Mouse (Mus musculus) MEL (cell line): ENCODE measurements around the gene Acvr1b. TPM values are rescaled to one million over a fixed set of nuclear protein-coding genes. Genes with fewer than 3 reads are reported as not detected.
A peak's percentile ranks its signal among the peaks of the same experiment; 100 is the strongest.

Experiments
- DNase-seq: peaks from one replicate; pipeline ENCODE4 v3.0.0; 2011; ENCODE audit warnings: low read depth, low spot score
- H3K27ac ChIP-seq: 2 replicates; pipeline ENCODE4 v1.5.1; 2012; ENCODE audit warnings: low read depth, mild to moderate bottlenecking, control low read depth, low read length, moderate library complexity; ENCODE audit not compliant: control insufficient read depth
- H3K27me3 ChIP-seq, 2 experiments: fragments of 150-350 bp in 1 of 2; sonication (generic) in 1 of 2; 2 replicates each; pipeline ENCODE4 v1.6.1; 2012; ENCODE audit warnings: low read length in 2 of 2, mild to moderate bottlenecking in 2 of 2, improper control_type of control experiment in 1 of 2, moderate library complexity in 1 of 2; ENCODE audit not compliant: insufficient read depth in 2 of 2, control insufficient read depth in 1 of 2
- H3K36me3 ChIP-seq, 2 experiments: 2 replicates each; pipeline ENCODE4 v1.6.1; 2012 to 2014; ENCODE audit warnings: low read length in 2 of 2, improper control_type of control experiment in 1 of 2, inconsistent platforms in 1 of 2, mild to moderate bottlenecking in 1 of 2; ENCODE audit not compliant: insufficient read depth in 2 of 2, control insufficient read depth in 1 of 2
- H3K4me1 ChIP-seq, 2 experiments: fragments of 150-350 bp in 1 of 2; sonication (generic) in 1 of 2; 2 replicates each; pipeline ENCODE4 v1.6.1; 2012; ENCODE audit warnings: low read length in 2 of 2, improper control_type of control experiment in 1 of 2, mild to moderate bottlenecking in 1 of 2; ENCODE audit not compliant: insufficient read depth in 2 of 2, control insufficient read depth in 1 of 2
- H3K4me3 ChIP-seq, 2 experiments: fragments of 150-350 bp in 1 of 2; sonication (generic) in 1 of 2; 2 replicates each; pipeline ENCODE4 v1.5.1; 2012; ENCODE audit warnings: low read depth in 2 of 2, low read length in 2 of 2, mild to moderate bottlenecking in 2 of 2, moderate library complexity in 2 of 2, control low read depth in 1 of 2, improper control_type of control experiment in 1 of 2; ENCODE audit not compliant: control insufficient read depth in 1 of 2, insufficient read depth in 1 of 2
- H3K79me2 ChIP-seq: 2 replicates; pipeline ENCODE4 v1.6.1; 2012; ENCODE audit warnings: mild to moderate bottlenecking, low read length, moderate library complexity; ENCODE audit not compliant: control insufficient read depth, poor library complexity, insufficient read depth
- H3K9ac ChIP-seq: 2 replicates; pipeline ENCODE4 v1.6.1; 2012; ENCODE audit warnings: low read depth, mild to moderate bottlenecking, control low read depth, low read length, moderate library complexity; ENCODE audit not compliant: control insufficient read depth, poor library complexity, severe bottlenecking
- H3K9me3 ChIP-seq: fragments of 150-350 bp; sonication (generic); replicated peaks from 2 replicates; pipeline ENCODE4 v1.6.1; 2012; ENCODE audit warnings: mild to moderate bottlenecking, low read length, improper control_type of control experiment, moderate library complexity; ENCODE audit not compliant: insufficient read depth
- BHLHE40 ChIP-seq: IDR thresholded peaks from 2 replicates; pipeline ENCODE4 v1.6.1; 2012; ENCODE audit warnings: low read depth, mild to moderate bottlenecking, inconsistent platforms, low read length, improper control_type of control experiment, borderline replicate concordance
- CHD1 ChIP-seq: IDR thresholded peaks from 2 replicates; pipeline ENCODE4 v1.6.1; 2012; ENCODE audit warnings: low read depth, mild to moderate bottlenecking, inconsistent platforms, low read length, improper control_type of control experiment
- CHD2 ChIP-seq: IDR thresholded peaks from 2 replicates; pipeline ENCODE4 v1.6.1; 2011; ENCODE audit warnings: low read length, improper control_type of control experiment
- CTCF ChIP-seq, 3 experiments: IDR thresholded peaks in 2 of 3; conservative IDR thresholded peaks in 1 of 3; 2 replicates each; pipeline ENCODE4 v1.5.1; 2011 to 2012; ENCODE audit warnings: low read length in 3 of 3, low read depth in 2 of 3, mild to moderate bottlenecking in 2 of 3, improper control_type of control experiment in 1 of 3, inconsistent platforms in 1 of 3, mixed read lengths in 1 of 3, moderate library complexity in 1 of 3; ENCODE audit not compliant: control insufficient read depth in 1 of 3, insufficient read depth in 1 of 3, poor library complexity in 1 of 3, severe bottlenecking in 1 of 3
- E2F4 ChIP-seq: IDR thresholded peaks from 2 replicates; pipeline ENCODE4 v1.6.1; 2011; ENCODE audit warnings: low read depth, low read length, improper control_type of control experiment, borderline replicate concordance
- ELF1 ChIP-seq: IDR thresholded peaks from 2 replicates; pipeline ENCODE4 v1.6.1; 2014; ENCODE audit warnings: low read depth, mild to moderate bottlenecking, inconsistent platforms, low read length, improper control_type of control experiment, moderate library complexity
- EP300 ChIP-seq, 2 experiments: IDR thresholded peaks; 2 replicates each; pipeline ENCODE4 v1.6.1; 2011; ENCODE audit warnings: improper control_type of control experiment in 2 of 2, low read length in 2 of 2, low read depth in 1 of 2, mild to moderate bottlenecking in 1 of 2
- ETS1 ChIP-seq: IDR thresholded peaks from 2 replicates; pipeline ENCODE4 v1.6.1; 2012; ENCODE audit warnings: low read depth, mild to moderate bottlenecking, inconsistent platforms, low read length, improper control_type of control experiment, moderate library complexity
- GABPA ChIP-seq: IDR thresholded peaks from 2 replicates; pipeline ENCODE4 v1.6.1; 2012; ENCODE audit warnings: low read depth, mild to moderate bottlenecking, inconsistent platforms, low read length, improper control_type of control experiment, moderate library complexity
- GATA1 ChIP-seq: IDR thresholded peaks from 2 replicates; pipeline ENCODE4 v1.6.1; 2011; ENCODE audit warnings: low read depth, low read length, improper control_type of control experiment
- HCFC1 ChIP-seq: IDR thresholded peaks from 2 replicates; pipeline ENCODE4 v1.6.1; 2012; ENCODE audit warnings: low read depth, mild to moderate bottlenecking, inconsistent platforms, low read length, improper control_type of control experiment, moderate library complexity
- JUND ChIP-seq: IDR thresholded peaks from 2 replicates; pipeline ENCODE4 v1.6.1; 2011; ENCODE audit warnings: low read depth, mild to moderate bottlenecking, improper control_type of control experiment, low read length
- MAFK ChIP-seq: IDR thresholded peaks from 2 replicates; pipeline ENCODE4 v1.6.1; 2011; ENCODE audit warnings: low read depth, mild to moderate bottlenecking, low read length, improper control_type of control experiment, borderline replicate concordance
- MAX ChIP-seq: IDR thresholded peaks from 2 replicates; pipeline ENCODE4 v1.6.1; 2011; ENCODE audit warnings: low read length, improper control_type of control experiment
- MAZ ChIP-seq: IDR thresholded peaks from 2 replicates; pipeline ENCODE4 v1.6.1; 2012; ENCODE audit warnings: low read depth, mild to moderate bottlenecking, inconsistent platforms, low read length, improper control_type of control experiment
- MEF2A ChIP-seq: IDR thresholded peaks from 2 replicates; pipeline ENCODE4 v1.6.1; 2014; ENCODE audit warnings: low read depth, mild to moderate bottlenecking, inconsistent platforms, low read length, improper control_type of control experiment; ENCODE audit not compliant: poor library complexity, insufficient replicate concordance, severe bottlenecking; ENCODE audit errors: extremely low read depth
- MYB ChIP-seq: IDR thresholded peaks from 2 replicates; pipeline ENCODE4 v1.6.1; 2011; ENCODE audit warnings: mild to moderate bottlenecking, low read depth, low read length, improper control_type of control experiment
- NRF1 ChIP-seq: IDR thresholded peaks from 2 replicates; pipeline ENCODE4 v1.6.1; 2014; ENCODE audit warnings: low read depth, mild to moderate bottlenecking, inconsistent platforms, low read length, improper control_type of control experiment, moderate library complexity; ENCODE audit not compliant: poor library complexity, insufficient read depth, severe bottlenecking
- POLR2A ChIP-seq, 2 experiments: IDR thresholded peaks; 2 replicates each; pipeline ENCODE4 v1.6.1; 2011 to 2012; ENCODE audit warnings: low read length in 2 of 2, mild to moderate bottlenecking in 2 of 2, control low read depth in 1 of 2, improper control_type of control experiment in 1 of 2, low read depth in 1 of 2, moderate library complexity in 1 of 2; ENCODE audit not compliant: control insufficient read depth in 1 of 2, insufficient read depth in 1 of 2, poor library complexity in 1 of 2
- POLR2AphosphoS5 ChIP-seq: IDR thresholded peaks from 2 replicates; pipeline ENCODE4 v1.6.1; 2012; ENCODE audit warnings: low read depth, borderline replicate concordance, mild to moderate bottlenecking, inconsistent platforms, low read length, moderate library complexity, mixed read lengths
- RAD21 ChIP-seq: IDR thresholded peaks from 2 replicates; pipeline ENCODE4 v1.6.1; 2011; ENCODE audit warnings: mild to moderate bottlenecking, low read depth, low read length, improper control_type of control experiment
- RCOR1 ChIP-seq: IDR thresholded peaks from 2 replicates; pipeline ENCODE4 v1.6.1; 2012; ENCODE audit warnings: low read depth, mild to moderate bottlenecking, inconsistent platforms, low read length, improper control_type of control experiment
- SIN3A ChIP-seq: IDR thresholded peaks from 2 replicates; pipeline ENCODE4 v1.6.1; 2012; ENCODE audit warnings: low read length, improper control_type of control experiment, inconsistent platforms
- SMC3 ChIP-seq: IDR thresholded peaks from 2 replicates; pipeline ENCODE4 v1.6.1; 2011; ENCODE audit warnings: low read depth, low read length, improper control_type of control experiment
- TAL1 ChIP-seq: IDR thresholded peaks from 2 replicates; pipeline ENCODE4 v1.6.1; 2012; ENCODE audit warnings: mild to moderate bottlenecking, inconsistent platforms, low read length, moderate library complexity, mixed read lengths
- TBP ChIP-seq: IDR thresholded peaks from 2 replicates; pipeline ENCODE4 v1.8.0; 2011; ENCODE audit warnings: low read depth, low read length, improper control_type of control experiment
- TCF12 ChIP-seq: IDR thresholded peaks from 2 replicates; pipeline ENCODE4 v1.6.1; 2014; ENCODE audit warnings: low read depth, mild to moderate bottlenecking, inconsistent platforms, low read length, improper control_type of control experiment, moderate library complexity
- UBTF ChIP-seq: IDR thresholded peaks from 2 replicates; pipeline ENCODE4 v1.6.1; 2012; ENCODE audit warnings: low read depth, mild to moderate bottlenecking, inconsistent platforms, low read length, improper control_type of control experiment, moderate library complexity, borderline replicate concordance; ENCODE audit not compliant: insufficient read depth
- USF1 ChIP-seq: IDR thresholded peaks from 2 replicates; pipeline ENCODE4 v1.6.1; 2014; ENCODE audit warnings: low read depth, mild to moderate bottlenecking, inconsistent platforms, low read length, improper control_type of control experiment, moderate library complexity
- USF2 ChIP-seq, 2 experiments: IDR thresholded peaks; 2 replicates each; pipeline ENCODE4 v1.6.1; 2011 to 2012; ENCODE audit warnings: improper control_type of control experiment in 2 of 2, low read length in 2 of 2, borderline replicate concordance in 1 of 2, inconsistent platforms in 1 of 2, low read depth in 1 of 2, mild to moderate bottlenecking in 1 of 2; ENCODE audit not compliant: insufficient read depth in 1 of 2
- ZMIZ1 ChIP-seq: IDR thresholded peaks from 2 replicates; pipeline ENCODE4 v1.6.1; 2012; ENCODE audit warnings: low read depth, mild to moderate bottlenecking, inconsistent platforms, low read length, improper control_type of control experiment, moderate library complexity
- ZNF384 ChIP-seq: IDR thresholded peaks from 2 replicates; pipeline ENCODE4 v1.6.1; 2012; ENCODE audit warnings: low read depth, mild to moderate bottlenecking, inconsistent platforms, low read length, improper control_type of control experiment
- polyA plus RNA-seq, 2 experiments: library from polyadenylated mRNA; stranded (reverse) in 1 of 2; unstranded in 1 of 2; fragments of >175 nt in 1 of 2; fragments of >200 nt in 1 of 2; gene quantifications; 2 replicates each; pipeline versions ENCODE4 v1.2.1 to v1.2.4; 2012; ENCODE audit warnings: low replicate concordance in 2 of 2, low read depth in 1 of 2; ENCODE audit not compliant: insufficient read length in 2 of 2, insufficient read depth in 1 of 2, missing spikeins in 1 of 2
- total RNA-seq: library from RNA; depleted of rRNA; stranded (reverse); fragments of 300-350 nt; gene quantifications from 2 replicates; pipeline ENCODE4 v1.2.3, GENCODE M21; 2012

Acvr1b gene
- total and polyA plus RNA-seq, 3 experiments, result 10.4 to 13.2 TPM; not detected in 1

DNA sequence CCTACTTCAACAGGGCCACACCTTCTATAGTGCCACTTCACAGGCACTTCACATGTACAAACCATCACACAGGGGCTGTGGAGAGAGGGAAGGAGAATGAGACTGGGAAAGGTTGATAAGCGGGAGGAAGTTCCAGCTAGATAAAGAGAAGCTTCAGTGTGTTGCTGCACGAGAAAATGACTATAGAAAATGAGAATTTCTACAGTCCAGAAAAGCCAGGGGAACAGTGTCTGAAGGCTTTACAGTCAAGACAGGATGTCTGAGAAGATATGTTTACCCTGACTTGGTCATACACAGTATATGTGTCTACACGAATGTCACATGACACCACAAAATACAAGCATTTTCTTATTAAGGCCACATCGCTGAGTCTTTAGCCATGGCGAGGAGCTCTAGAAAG is 4.0 kb upstream of the Acvr1b start (continued):
- peak; percentile 52; the same call in 1 of the 2 replicates for TF ChIP-seq ZNF384
- 0 out of 2 replicates have a peak, but pooled peaks have one; percentile 46 for TF ChIP-seq MEF2A
- TF ChIP-seq SMC3, result no peak
- 0 out of 2 replicates have a peak, but pooled peaks have one; percentile 17 for TF ChIP-seq MYB
- TF ChIP-seq CHD2, result no peak
- TF ChIP-seq TAL1, result peak; percentile 89
- 0 out of 2 replicates have a peak, but pooled peaks have one; percentile 21 for TF ChIP-seq CHD1
- no peak for TF ChIP-seq CTCF (IDR thresholded peaks at IDR 0.05 in 2 of 3, conservative IDR thresholded peaks at IDR 0.05 in 1 of 3; ENCODE audit: control insufficient read depth in 1 of 3, insufficient read depth in 1 of 3, low read depth in 2 of 3, low read length in 3 of 3, poor library complexity in 1 of 3, severe bottlenecking in 1 of 3)
- no peak for TF ChIP-seq GABPA
- no peak for TF ChIP-seq NRF1

DNA sequence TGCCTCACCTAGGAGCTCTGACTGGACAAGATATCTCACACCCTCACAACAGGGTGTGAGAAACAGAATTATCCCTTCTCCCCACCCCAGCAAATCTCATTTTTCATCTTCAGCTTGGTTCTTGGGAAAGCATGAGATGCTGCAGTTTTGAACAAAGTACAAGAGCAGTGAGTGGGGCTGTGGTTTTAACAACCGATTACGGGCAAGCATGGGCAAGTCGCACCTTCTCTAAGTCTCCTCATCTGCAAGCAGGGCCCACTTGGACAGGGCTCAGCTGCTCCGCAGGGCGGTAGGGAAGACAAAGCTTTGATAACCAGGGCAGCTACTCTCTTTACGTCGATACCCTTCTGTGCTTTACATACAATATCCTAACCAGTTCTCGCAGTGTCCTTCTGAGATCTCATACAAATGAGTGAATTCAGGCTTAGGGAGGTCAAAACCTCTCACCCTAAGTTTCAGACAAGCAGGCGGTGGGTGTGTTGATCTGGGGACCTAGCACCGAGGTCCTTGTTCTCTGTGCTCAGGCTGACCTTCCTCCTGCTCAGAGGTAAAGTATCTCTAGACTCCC is 3.4 kb upstream of the Acvr1b start:
- H3K9me3 ChIP-seq, result no peaks in the 10 kb centered on the region
- peak overlapping the region; percentile 52 for H3K9ac ChIP-seq
- peaks cover 16% of the 10 kb centered on the region for H3K79me2 ChIP-seq
- peak overlapping the region; percentile 96 for H3K27ac ChIP-seq
- H3K27me3 ChIP-seq, result no peaks in the 10 kb centered on the region
- peak overlapping the region; percentile 16 to 25 for H3K4me3 ChIP-seq
- peaks cover 0 to 61% of the 10 kb centered on the region in 2 experiments; a peak in 2 of 4 replicates for H3K36me3 ChIP-seq
- H3K4me1 ChIP-seq, result peaks cover 43 to 51% of the 10 kb centered on the region in 2 experiments
- peak; percentile 83 for DNase-seq
- TF ChIP-seq JUND (no peak), TCF12 (peak; percentile 47; the same call in 1 of the 2 replicates), MAFK (no peak), HCFC1 (0 out of 2 replicates have a peak, but pooled peaks have one; percentile 26), MYB (no peak), EP300 (IDR thresholded peaks at IDR 0.05; ENCODE audit: low read depth in 1 of 2, low read length in 2 of 2) (peak in 1 of 2 experiments; percentile 17; a peak in 2 of 4 replicates), SIN3A (peak; percentile 48; the same call in 1 of the 2 replicates), TAL1 (no peak), MEF2A (no peak), E2F4 (no peak), ELF1 (no peak), GATA1 (no peak), RCOR1 (peak; percentile 53), ETS1 (peak; percentile 30; the same call in 1 of the 2 replicates), ZNF384 (no peak), USF1 (no peak), TBP (no peak), BHLHE40 (no peak), ZMIZ1 (no peak), RAD21 (no peak), MAX (peak; percentile 41; the same call in 1 of the 2 replicates), POLR2A (IDR thresholded peaks at IDR 0.05; ENCODE audit: control insufficient read depth in 1 of 2, insufficient read depth in 1 of 2, low read depth in 1 of 2, low read length in 2 of 2, poor library complexity in 1 of 2) (no peak), SMC3 (no peak), MAZ (no peak), CHD2 (no peak), UBTF (no peak), USF2 (IDR thresholded peaks at IDR 0.05; ENCODE audit: borderline replicate concordance in 1 of 2, insufficient read depth in 1 of 2, low read depth in 1 of 2, low read length in 2 of 2) (no peak), POLR2AphosphoS5 (no peak), CHD1 (peak; percentile 58; the same call in 1 of the 2 replicates)
